Mouse (Mus musculus) heart, postnatal 0 days (tissue): ENCODE data around the gene Gse1. TPM values are rescaled to one million over a fixed set of nuclear protein-coding genes. Genes with fewer than 3 reads are reported as not detected.

ENCODE experiments used
- ATAC-seq: fragments of 200-750 bp; cut with Nextera tagmentation; 2 replicates; pipeline ENCODE4 v1.8.0; 2017; ENCODE audit warnings: low read depth, moderate number of reproducible peaks, moderate library complexity; ENCODE audit not compliant: insufficient read depth
- DNase-seq: peaks from one replicate; pipeline ENCODE4 v3.0.0-alpha.2; 2016; ENCODE audit warnings: low spot score
- H3K27ac ChIP-seq: fragments of 300-500 bp; sonication (generic); 2 replicates; pipeline ENCODE4 v1.5.1; 2014; ENCODE audit warnings: low read depth, mild to moderate bottlenecking
- H3K27me3 ChIP-seq: fragments of 300-500 bp; sonication (generic); 2 replicates; pipeline ENCODE4 v1.6.1; 2014; ENCODE audit warnings: low read length, mixed read lengths; ENCODE audit not compliant: control insufficient read depth, insufficient read depth
- H3K36me3 ChIP-seq: fragments of 300-500 bp; sonication (generic); replicated peaks from 2 replicates; pipeline ENCODE4 v1.6.1; 2014; ENCODE audit warnings: low read length, mixed read lengths; ENCODE audit not compliant: control insufficient read depth, insufficient read depth
- H3K4me1 ChIP-seq: fragments of 300-500 bp; sonication (generic); 2 replicates; pipeline ENCODE4 v1.6.1; 2014; ENCODE audit warnings: antibody characterized with exemption; ENCODE audit not compliant: control insufficient read depth, insufficient read depth
- H3K4me2 ChIP-seq: fragments of 300-500 bp; sonication (generic); 2 replicates; pipeline ENCODE4 v1.6.1; 2014; ENCODE audit warnings: low read depth, mild to moderate bottlenecking, low read length, moderate library complexity
- H3K4me3 ChIP-seq: fragments of 300-500 bp; sonication (generic); 2 replicates; pipeline ENCODE4 v1.5.1; 2014; ENCODE audit warnings: low read depth, low read length
- H3K9ac ChIP-seq: fragments of 300-500 bp; sonication (generic); replicated peaks from 2 replicates; pipeline ENCODE4 v1.6.1; 2014; ENCODE audit warnings: low read depth, low read length, mixed read lengths
- H3K9me3 ChIP-seq: fragments of 300-500 bp; sonication (generic); replicated peaks from 2 replicates; pipeline ENCODE4 v1.6.1; 2016; ENCODE audit warnings: low read length; ENCODE audit not compliant: control insufficient read depth
- CTCF ChIP-seq: IDR thresholded peaks from 2 replicates; pipeline ENCODE4 v1.5.1; 2016; ENCODE audit warnings: antibody characterized with exemption, control low read depth, low read depth
- EP300 ChIP-seq: IDR thresholded peaks from 2 replicates; pipeline ENCODE4 v1.6.1; 2016; ENCODE audit warnings: antibody characterized with exemption, low read depth
- WGBS: fragments of 180-500 bp; shearing (Covaris S2); extraction: QIAGEN DNeasy Blood & Tissue Kit; methylation state at CpG from one replicate; pipeline ENCODE4 v1.1.7; 2014; 5-methylcytosine and 5-hydroxymethylcytosine counted together
- polyA plus RNA-seq: library from polyadenylated mRNA; unstranded; fragments of >200 nt; fragmentation: Nextera tagmentation; extraction: Ambion mirVana; gene quantifications from 2 replicates; pipeline ENCODE4 v1.2.1, GENCODE M21; 2015
- total RNA-seq: library from RNA; depleted of rRNA; stranded (reverse); fragments of >200 nt; gene quantifications from 2 replicates; pipeline ENCODE4 v1.2.3, GENCODE M21; 2014; ENCODE audit warnings: low replicate concordance

The Gse1 gene
- total and polyA plus RNA-seq, 2 experiments from 2014 or later = 5.4 to 18.7 TPM

DNA sequence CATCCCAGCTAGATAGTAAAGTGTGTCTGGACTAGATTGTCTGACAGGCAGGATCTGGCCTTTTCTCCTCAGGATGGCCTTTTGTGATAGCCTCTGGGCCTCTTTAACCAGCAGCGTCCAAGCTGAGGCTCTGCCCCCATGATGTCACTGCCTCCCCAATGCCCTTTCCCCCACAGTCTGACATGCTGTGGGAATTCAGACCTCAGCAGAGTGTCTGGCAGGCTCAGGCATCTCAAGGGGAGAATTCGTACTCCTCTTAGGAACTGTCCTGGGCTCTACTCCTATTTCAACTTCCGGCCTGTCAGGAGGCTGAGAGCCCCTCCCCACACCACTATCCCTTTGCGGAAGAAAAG, 236.3 kb downstream of the Gse1 start:
- no peak overlapping the region for H3K27ac ChIP-seq
- H3K9ac ChIP-seq = no peak overlapping the region

DNA sequence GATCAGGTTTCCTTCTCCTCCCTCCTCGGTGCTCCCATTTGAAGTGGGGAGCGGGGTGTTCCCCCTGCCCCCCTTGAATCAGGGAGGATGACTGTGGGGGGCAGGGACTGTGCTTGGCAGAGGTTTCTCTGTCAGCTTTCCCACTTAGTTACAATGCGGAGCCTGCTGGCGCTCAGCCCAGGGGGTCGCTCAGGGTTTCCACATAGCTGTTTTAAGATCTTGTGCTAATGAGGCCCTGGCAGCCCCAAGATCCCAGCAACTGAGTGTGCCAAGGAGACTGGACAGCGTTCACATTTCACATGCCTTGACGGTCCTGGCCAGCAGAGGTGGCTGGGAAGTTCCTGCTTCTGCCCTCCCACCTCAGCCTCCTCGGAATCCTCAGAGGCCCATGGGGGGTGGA, 237.5 kb downstream of the Gse1 start:
- Histone ChIP-seq H3K4me3 (no peak overlapping the region), H3K27me3 (no peaks in the 10 kb centered on the region), H3K4me1 (peaks cover 26% of the 10 kb centered on the region), H3K9me3 (no peaks in the 10 kb centered on the region), H3K27ac (no peak overlapping the region), H3K4me2 (no peak overlapping the region), H3K36me3 (no peaks in the 10 kb centered on the region), H3K9ac (no peak overlapping the region)
- DNase-seq = peak; percentile 47
- 11% methylated on average over 8 of the region's 8 CpGs for WGBS
- TF ChIP-seq CTCF = no peak
- TF ChIP-seq EP300 = no peak
- ATAC-seq = peak; percentile 53

More for the DNA sequence above, 236.3 kb downstream of the Gse1 start:
- Histone ChIP-seq H3K4me2 (no peak overlapping the region), H3K4me3 (no peak overlapping the region), H3K36me3 (no peaks in the 10 kb centered on the region), H3K4me1 (peaks cover 37% of the 10 kb centered on the region), H3K27me3 (no peaks in the 10 kb centered on the region), H3K9me3 (no peaks in the 10 kb centered on the region)
- ATAC-seq = no peak
- DNase-seq = no peak
- TF ChIP-seq CTCF = no peak
- TF ChIP-seq EP300 = no peak
- 49% methylated on average over 4 of the region's 4 CpGs for WGBS

DNA sequence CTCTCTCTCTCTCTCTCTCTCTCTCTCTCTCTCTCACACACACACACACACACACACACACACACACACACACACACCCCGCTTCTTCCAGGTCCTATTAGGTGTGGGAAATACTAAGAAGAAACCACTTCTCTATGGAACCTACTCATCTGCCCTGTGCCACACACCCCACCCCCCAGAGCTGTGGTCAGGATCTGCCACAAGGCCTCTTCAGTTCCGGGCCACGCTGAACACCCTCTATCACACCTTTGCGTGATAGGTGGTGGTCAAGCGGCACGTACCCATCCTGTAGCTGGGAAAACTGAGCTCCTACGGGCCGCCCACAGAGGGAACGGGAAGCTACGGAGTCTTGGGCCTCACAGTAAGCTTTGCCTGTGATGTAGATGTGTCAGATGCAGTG, 238.0 kb downstream of the Gse1 start:
- 67% methylated on average over 10 of the region's 10 CpGs for WGBS
- Histone ChIP-seq H3K4me1 (peaks cover 24% of the 10 kb centered on the region), H3K27me3 (no peaks in the 10 kb centered on the region), H3K36me3 (no peaks in the 10 kb centered on the region), H3K4me2 (no peak overlapping the region), H3K9me3 (no peaks in the 10 kb centered on the region), H3K27ac (no peak overlapping the region), H3K4me3 (no peak overlapping the region), H3K9ac (no peak overlapping the region)
- no peak for ATAC-seq
- TF ChIP-seq EP300 (no peak), CTCF (no peak)
- DNase-seq = no peak

DNA sequence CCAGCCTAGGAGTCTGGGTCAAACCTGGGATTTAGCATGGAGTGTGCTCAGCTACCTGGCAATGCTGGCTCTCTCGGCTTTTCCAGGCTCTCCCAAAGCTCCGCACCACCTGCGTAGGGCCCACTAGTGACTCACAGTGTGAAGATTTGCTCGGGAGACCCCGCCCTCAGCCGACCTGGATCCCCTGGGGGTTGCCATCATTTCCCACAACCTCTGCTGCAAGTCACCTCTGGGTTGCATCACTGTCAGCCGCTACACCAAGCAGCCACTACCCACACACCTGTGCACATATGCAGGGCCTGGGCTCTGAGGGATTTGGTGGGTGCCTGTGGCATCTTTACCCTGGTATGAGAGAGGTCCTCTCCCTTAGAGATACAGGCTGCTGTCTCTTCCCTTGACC, 239.3 kb downstream of the Gse1 start:
- Histone ChIP-seq H3K36me3 (no peaks in the 10 kb centered on the region), H3K9ac (no peak overlapping the region), H3K9me3 (no peaks in the 10 kb centered on the region), H3K4me1 (peaks cover 23% of the 10 kb centered on the region), H3K4me3 (no peak overlapping the region), H3K4me2 (no peak overlapping the region), H3K27me3 (no peaks in the 10 kb centered on the region), H3K27ac (no peak overlapping the region)
- WGBS = 88% methylated on average over 7 of the region's 7 CpGs
- ATAC-seq = no peak
- no peak for DNase-seq
- TF ChIP-seq EP300 = no peak
- no peak for TF ChIP-seq CTCF

DNA sequence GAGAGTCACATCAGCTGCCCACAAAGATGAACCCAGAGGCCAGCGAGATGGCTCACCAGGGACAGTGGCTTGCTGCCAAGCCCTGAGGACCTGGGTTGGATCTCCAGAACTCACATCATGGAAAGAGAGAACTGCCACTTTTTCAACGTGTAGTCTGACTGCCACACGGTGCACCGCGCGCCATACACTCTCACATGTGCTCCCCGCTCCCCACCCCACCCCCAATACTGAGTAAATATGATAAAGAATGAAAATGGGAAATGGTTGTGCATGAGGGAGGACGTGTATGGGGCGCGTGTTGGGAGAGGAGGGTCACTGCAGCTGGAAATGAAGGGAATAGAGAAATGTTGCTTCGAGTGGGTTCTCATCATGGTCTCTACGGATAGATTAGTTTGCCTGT, 241.9 kb downstream of the Gse1 start:
- no peak for DNase-seq
- ATAC-seq = no peak
- H3K27me3 ChIP-seq = no peaks in the 10 kb centered on the region
- no peak overlapping the region for H3K4me2 ChIP-seq
- no peaks in the 10 kb centered on the region for H3K36me3 ChIP-seq
- H3K9me3 ChIP-seq = no peaks in the 10 kb centered on the region
- H3K4me1 ChIP-seq = peaks cover 32% of the 10 kb centered on the region
- H3K27ac ChIP-seq = no peak overlapping the region
- H3K4me3 ChIP-seq = no peak overlapping the region
- no peak overlapping the region for H3K9ac ChIP-seq
- TF ChIP-seq EP300 = no peak
- no peak for TF ChIP-seq CTCF
- WGBS = 82% methylated on average over 12 of the region's 12 CpGs

DNA sequence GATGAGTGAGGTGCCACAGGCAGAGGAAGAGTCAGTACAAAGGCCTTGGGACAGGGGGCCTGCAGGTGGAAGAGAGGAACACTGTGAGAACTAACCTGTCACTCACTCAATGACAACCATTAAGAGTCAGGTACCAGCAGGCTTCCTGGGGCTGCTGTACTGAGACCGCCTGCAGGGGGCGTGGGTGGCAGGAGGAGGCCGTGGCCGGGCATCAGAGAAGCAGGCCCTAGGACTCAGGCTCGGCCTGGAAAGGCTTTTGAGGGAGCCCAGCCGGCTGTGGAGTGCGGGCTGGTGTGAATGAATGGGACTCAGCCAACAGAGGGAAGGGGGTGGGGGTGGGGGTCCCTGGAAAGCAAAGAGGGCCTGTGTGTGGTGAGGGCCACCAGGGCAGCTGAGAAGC, 242.9 kb downstream of the Gse1 start:
- no peak for ATAC-seq
- no peaks in the 10 kb centered on the region for H3K36me3 ChIP-seq
- H3K27ac ChIP-seq = no peak overlapping the region
- H3K9me3 ChIP-seq = no peaks in the 10 kb centered on the region
- TF ChIP-seq EP300 (no peak), CTCF (peak; percentile 43)
- no peaks in the 10 kb centered on the region for H3K27me3 ChIP-seq
- peaks cover 28% of the 10 kb centered on the region for H3K4me1 ChIP-seq
- WGBS = 32% methylated on average over 7 of the region's 7 CpGs
- DNase-seq = no peak
- H3K4me2 ChIP-seq = no peak overlapping the region
- H3K4me3 ChIP-seq = no peak overlapping the region
- H3K9ac ChIP-seq = no peak overlapping the region
